Mouse (Mus musculus) heart, postnatal 14 days (tissue): ENCODE results near the gene Tapt1. TPM values are rescaled to one million over a fixed set of nuclear protein-coding genes. Genes with fewer than 3 reads are reported as not detected.
"Not testable (repeated sequence)": the region's sequence is repeated elsewhere in the genome, so short reads cannot be mapped to it uniquely, and the experiment has no call there.

Source experiments
- DNase-seq, 2 experiments: peaks; one replicate each; pipeline ENCODE4 v3.0.0; 2021 to 2022
- intact Hi-C: fragments of 180-260 bp; cut with DNase I; formaldehyde crosslinking; loops from one replicate; pipeline ENCODE4 v1.15.1; 2025
- total RNA-seq, 2 experiments: library from RNA; stranded (reverse); gene quantifications; 2 replicates each; pipeline ENCODE4 v1.2.3; 2021

Tapt1 gene
- total RNA-seq, 2 experiments from 2014 or later, result 23.4 to 23.9 TPM

- DNase-seq, result no peak
- intact Hi-C loops, result no loop called here
These were observed 68.7 kb downstream of the Tapt1 start for GRCm38 (mm10) chr5:44157760-44158159.

GRCm38 (mm10) chr5:44153050-44153449 lies 73.4 kb downstream of the Tapt1 start:
- DNase-seq, result no peak
- intact Hi-C loops, result no loop called here

GRCm38 (mm10) chr5:44151327-44152051 lies 74.9 kb downstream of the Tapt1 start:
- intact Hi-C loops, result no loop called here
- peak; percentile 13 to 42 for DNase-seq

GRCm38 (mm10) chr5:44147732-44148131 lies 78.7 kb downstream of the Tapt1 start:
- DNase-seq, result no peak
- intact Hi-C loops, result no loop called here

- intact Hi-C loops, result no loop called here
- no peak for DNase-seq
These were observed 79.7 kb downstream of the Tapt1 start for GRCm38 (mm10) chr5:44146437-44147332.

GRCm38 (mm10) chr5:44143467-44144235 lies 82.8 kb downstream of the Tapt1 start:
- intact Hi-C loops, result no loop called here
- no peak for DNase-seq

- intact Hi-C loops, result no loop called here
- no peak for DNase-seq
These were observed 98.9 kb downstream of the Tapt1 start for GRCm38 (mm10) chr5:44127487-44127886.

- DNase-seq, intact Hi-C loops: not testable (repeated sequence)
These were observed 99.9 kb downstream of the Tapt1 start for GRCm38 (mm10) chr5:44126574-44126973.

Other genes with a start within 250 kb of the Tapt1 start
- gene Fgfbp1, start 244.8 kb downstream of the Tapt1 start, total RNA-seq, result under 1 TPM; 0.32 to 0.41 TPM
- gene Prom1, start 124.6 kb downstream of the Tapt1 start, total RNA-seq, result 10 to 100 TPM; 11.6 to 14.2 TPM